Mouse (Mus musculus) bone marrow, adult 2 months (tissue): ENCODE data around the gene AC124502.3.

ENCODE experiments used
- CTCF ChIP-seq: fragments of 200-500 bp; IDR thresholded peaks from 2 replicates; pipeline ENCODE4 v1.5.1; 2011; ENCODE audit warnings: low read length, control low read depth; ENCODE audit not compliant: control insufficient read depth, insufficient read depth
- POLR2A ChIP-seq: fragments of 200-500 bp; IDR thresholded peaks from 2 replicates; pipeline ENCODE4 v1.6.1; 2011; ENCODE audit warnings: low read depth, mild to moderate bottlenecking, control low read depth, low read length, borderline replicate concordance; ENCODE audit not compliant: control insufficient read depth

- TF ChIP-seq POLR2A: no peak
- TF ChIP-seq CTCF: no peak
These were observed 48.5 kb upstream of the AC124502.3 start, which contains the start of gene Npas4 for GRCm38 (mm10) chr19:4990256-4990625.
